Mouse (Mus musculus) retina, postnatal 1 day (tissue): ENCODE measurements around the gene Kif3a.

Experiments
- DNase-seq: peaks from one replicate; pipeline ENCODE4 v3.0.0-alpha.2; 2012

The Kif3a gene

GRCm38 (mm10) chr11:53567224-53568014, at the start of gene Kif3a:
Gene Kif3a (plus strand): TSS chr11:53567379.
- DNase-seq = peak; percentile 99

- no peak for DNase-seq
These were observed 48.4 kb upstream of the Kif3a start for GRCm38 (mm10) chr11:53518759-53519158.

- peak; percentile 83 for DNase-seq
These were observed 47.7 kb upstream of the Kif3a start, which contains the start of gene Sept8 for GRCm38 (mm10) chr11:53519207-53520121. Gene Sept8 (plus strand): TSS chr11:53519257.

GRCm38 (mm10) chr11:53520122-53520978, 46.8 kb upstream of the Kif3a start:
- DNase-seq = peak; percentile 71

GRCm38 (mm10) chr11:53521120-53521820, 45.9 kb upstream of the Kif3a start:
- DNase-seq = peak; percentile 55

- no peak for DNase-seq
These were observed 45.4 kb upstream of the Kif3a start for GRCm38 (mm10) chr11:53521821-53522131.

GRCm38 (mm10) chr11:53522362-53522761, 44.8 kb upstream of the Kif3a start:
- DNase-seq = no peak

GRCm38 (mm10) chr11:53522930-53523329, 44.2 kb upstream of the Kif3a start:
- no peak for DNase-seq

GRCm38 (mm10) chr11:53523545-53524405, 43.4 kb upstream of the Kif3a start:
- no peak for DNase-seq

- DNase-seq = peak; percentile 64
These were observed 42.3 kb upstream of the Kif3a start for GRCm38 (mm10) chr11:53524905-53525304.

- no peak for DNase-seq
These were observed 41.7 kb upstream of the Kif3a start for GRCm38 (mm10) chr11:53525461-53525860.

GRCm38 (mm10) chr11:53528397-53529252, 38.6 kb upstream of the Kif3a start:
- DNase-seq = no peak

GRCm38 (mm10) chr11:53529253-53529557, 38.0 kb upstream of the Kif3a start:
- DNase-seq = no peak

- DNase-seq = no peak
These were observed 37.2 kb upstream of the Kif3a start for GRCm38 (mm10) chr11:53530001-53530400.

GRCm38 (mm10) chr11:53531578-53532230, 35.5 kb upstream of the Kif3a start:
- DNase-seq = no peak

- DNase-seq = no peak
These were observed 35.0 kb upstream of the Kif3a start for GRCm38 (mm10) chr11:53532231-53532620.

- peak; percentile 84 for DNase-seq
These were observed 28.1 kb upstream of the Kif3a start for GRCm38 (mm10) chr11:53539002-53539491.

- no peak for DNase-seq
These were observed 26.8 kb upstream of the Kif3a start for GRCm38 (mm10) chr11:53540394-53540793.

GRCm38 (mm10) chr11:53541222-53541621, 26.0 kb upstream of the Kif3a start:
- DNase-seq = no peak

GRCm38 (mm10) chr11:53543021-53543420, 24.2 kb upstream of the Kif3a start:
- no peak for DNase-seq
